Mouse (Mus musculus): ENCODE measurements around the gene Dzip1.

Dzip1 gene

DNA sequence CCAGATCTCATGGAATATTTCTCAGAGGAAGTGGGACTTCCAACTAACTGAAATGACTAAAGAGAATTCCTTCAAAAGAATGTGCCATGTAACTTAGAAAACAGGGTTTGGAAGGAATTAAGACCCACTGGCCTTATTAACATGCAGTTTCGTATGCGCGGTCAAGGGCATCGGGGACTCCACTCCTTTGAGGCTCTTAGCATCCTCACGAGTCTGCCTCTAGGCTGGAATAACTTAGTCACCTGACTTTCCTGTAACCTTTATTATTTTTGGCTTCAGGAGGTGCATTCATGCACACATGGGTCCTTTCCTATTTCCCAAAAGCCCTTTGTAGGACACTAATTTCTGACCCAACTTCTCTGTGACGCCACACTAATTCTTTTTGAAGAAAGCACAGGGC, 92.0 kb downstream of the Dzip1 start:
- no peak for DNase-seq (ENCODE audit: low read depth)

- no peak for DNase-seq (ENCODE audit: low read depth)
These were observed 93.7 kb downstream of the Dzip1 start for GRCm38 (mm10) chr14:118831597-118831996.

DNA sequence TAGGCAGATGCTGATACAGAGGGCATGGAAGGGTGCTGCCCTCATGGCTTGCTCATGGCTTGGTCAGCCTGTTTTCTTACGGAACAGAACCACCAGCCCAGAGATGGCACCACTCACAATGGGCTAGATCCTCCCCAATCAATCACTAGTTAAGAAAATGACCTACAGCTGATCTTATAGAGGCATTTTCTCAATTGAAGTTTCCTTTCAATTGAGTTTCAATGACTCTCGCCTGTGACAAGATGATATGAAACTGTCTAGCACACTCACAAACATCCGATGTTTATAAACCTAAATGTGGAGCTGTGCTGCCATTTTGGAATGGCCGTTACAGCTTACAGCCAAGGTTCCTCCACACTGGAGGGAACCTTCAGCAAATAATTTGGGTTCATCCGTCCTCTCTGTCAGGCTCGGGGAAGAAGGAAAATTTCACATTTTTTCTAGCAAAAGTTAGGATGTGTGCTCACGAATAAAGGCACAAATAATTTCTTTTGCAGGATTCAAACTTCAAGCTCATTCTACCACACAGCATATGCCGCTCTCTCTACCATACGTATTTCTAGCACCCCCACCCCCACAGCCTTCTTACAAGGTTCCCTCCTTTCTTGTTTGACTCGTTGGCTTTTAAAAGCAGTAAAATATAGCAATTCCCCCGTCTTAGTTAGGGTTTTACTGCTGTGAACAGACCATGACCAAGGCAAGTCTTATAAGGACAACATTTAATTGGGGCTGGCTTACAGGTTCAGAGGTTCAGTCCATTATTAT, 95.7 kb downstream of the Dzip1 start:
- DNase-seq (ENCODE audit: low read depth) = no peak

DNA sequence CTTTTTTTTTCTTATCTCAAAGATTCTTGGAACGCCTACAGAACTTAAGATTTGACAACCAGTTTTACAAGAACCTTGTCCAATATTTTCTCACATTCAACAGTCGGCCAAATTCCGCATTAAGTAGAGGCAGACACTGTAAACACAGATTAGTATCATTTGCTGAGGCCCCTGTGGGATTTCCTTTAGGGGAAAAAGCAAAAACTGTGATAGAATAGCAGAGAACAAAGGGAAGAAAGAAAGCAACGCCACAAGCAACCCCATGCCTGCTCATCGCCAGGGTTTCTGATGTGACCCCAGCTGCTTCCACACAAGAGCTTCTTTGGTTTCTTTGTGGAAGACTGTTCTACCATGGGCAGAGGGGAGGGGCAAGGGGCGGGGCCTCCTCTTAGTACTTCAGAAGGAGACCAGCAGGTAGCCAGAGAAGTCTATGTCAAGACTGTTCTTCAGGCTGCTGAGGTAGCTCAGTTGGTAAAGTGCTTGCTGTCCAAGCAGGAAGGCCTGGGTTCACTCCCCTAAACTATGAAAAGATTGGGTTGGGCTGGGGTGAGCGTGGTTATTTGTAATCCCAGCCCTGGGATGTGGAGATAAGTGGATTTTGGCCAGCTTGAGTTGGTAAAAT, 97.9 kb downstream of the Dzip1 start:
- DNase-seq (ENCODE audit: low read depth) = no peak

- DNase-seq (ENCODE audit: low read depth) = no peak
These were observed 98.9 kb downstream of the Dzip1 start for GRCm38 (mm10) chr14:118826346-118826745.
